Mouse (Mus musculus): ENCODE data around the gene Mical3. TPM values are rescaled to one million over a fixed set of nuclear protein-coding genes. Genes with fewer than 3 reads are reported as not detected.
"Not testable (repeated sequence)": the region's sequence is repeated elsewhere in the genome, so short reads cannot be mapped to it uniquely, and the experiment has no call there.

The Mical3 gene
- polyA plus RNA-seq, 1 experiment from 2014 or later: 18.7 TPM

DNA sequence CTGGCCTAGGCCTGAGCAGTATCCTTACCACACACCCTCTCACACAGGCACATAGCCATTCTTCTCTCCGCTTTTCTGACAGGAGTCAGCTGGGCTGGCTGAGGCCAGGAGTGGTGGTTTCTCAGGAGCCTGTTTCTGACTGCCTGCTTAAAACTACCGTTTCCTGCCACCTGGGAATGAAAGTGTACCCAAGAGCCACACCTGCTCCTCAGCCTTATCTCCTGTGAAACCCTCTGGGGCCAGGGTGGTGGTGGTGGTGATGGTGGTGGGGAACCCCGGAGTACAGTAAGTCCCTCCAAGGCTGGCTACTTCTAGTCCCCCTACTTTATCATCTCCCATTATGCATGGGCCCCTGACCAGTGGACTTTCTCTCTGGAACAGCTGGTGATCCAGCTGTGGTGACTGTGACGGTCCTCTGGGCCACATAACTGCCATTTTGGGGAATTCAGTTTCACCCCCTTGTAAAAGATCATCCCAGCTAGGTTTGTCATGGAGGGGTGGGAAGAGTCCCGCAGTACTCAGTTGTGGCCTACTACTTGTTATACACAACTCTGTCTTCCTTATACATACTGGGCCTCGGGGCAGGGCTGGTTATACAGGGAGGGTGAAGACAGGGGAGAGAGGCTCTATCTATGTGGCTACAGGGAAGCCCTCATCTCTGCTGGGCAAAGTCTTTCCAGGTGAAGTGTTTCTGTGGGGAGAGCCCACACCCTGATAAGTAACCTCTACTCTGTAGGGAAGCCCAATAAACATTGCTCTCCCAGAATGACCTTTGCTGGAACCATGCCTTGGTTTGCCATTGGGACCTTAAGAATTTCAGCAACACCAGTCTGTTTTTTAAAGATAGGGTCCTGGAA lies 200.1 kb downstream of the Mical3 start:
- Histone ChIP-seq H3K4me3 (no peak overlapping the region), H3K36me3 (peaks cover 25% of the 10 kb centered on the region), H3K27ac (replicated peaks) (no peak overlapping the region), H3K27me3 (no peaks in the 10 kb centered on the region), H3K9ac (replicated peaks) (no peak overlapping the region; the same call in 1 of the 2 replicates), H3K4me2 (replicated peaks) (no peak overlapping the region), H3K9me3 (no peaks in the 10 kb centered on the region), H3K4me1 (no peaks in the 10 kb centered on the region)
- ATAC-seq (ENCODE audit: low FRiP score, low read depth): no peak
- WGBS: 90% methylated on average over 6 of the region's 6 CpGs

- no peak overlapping the region for H3K9ac ChIP-seq (replicated peaks)
- no peaks in the 10 kb centered on the region for H3K27me3 ChIP-seq
- no peaks in the 10 kb centered on the region for H3K4me1 ChIP-seq
- H3K4me2 ChIP-seq (replicated peaks): no peak overlapping the region
- no peak overlapping the region for H3K27ac ChIP-seq (replicated peaks)
- H3K36me3 ChIP-seq: peaks cover 21% of the 10 kb centered on the region
- ATAC-seq (ENCODE audit: low FRiP score, low read depth): no peak
- H3K4me3 ChIP-seq: no peak overlapping the region
- H3K9me3 ChIP-seq: no peaks in the 10 kb centered on the region
- 76% methylated on average over 1 of the region's 1 CpGs for WGBS
Observed at GRCm38 (mm10) chr6:120929421-120929820, 201.4 kb downstream of the Mical3 start.

GRCm38 (mm10) chr6:120927765-120928164 lies 203.0 kb downstream of the Mical3 start:
- WGBS: 87% methylated on average over 3 of the region's 3 CpGs
- Histone ChIP-seq H3K36me3 (peaks cover 11% of the 10 kb centered on the region), H3K9ac (replicated peaks) (no peak overlapping the region), H3K4me2 (replicated peaks) (no peak overlapping the region), H3K9me3 (no peaks in the 10 kb centered on the region), H3K4me3 (no peak overlapping the region), H3K27ac (replicated peaks) (no peak overlapping the region), H3K4me1 (no peaks in the 10 kb centered on the region), H3K27me3 (no peaks in the 10 kb centered on the region)
- ATAC-seq (ENCODE audit: low FRiP score, low read depth): no peak

DNA sequence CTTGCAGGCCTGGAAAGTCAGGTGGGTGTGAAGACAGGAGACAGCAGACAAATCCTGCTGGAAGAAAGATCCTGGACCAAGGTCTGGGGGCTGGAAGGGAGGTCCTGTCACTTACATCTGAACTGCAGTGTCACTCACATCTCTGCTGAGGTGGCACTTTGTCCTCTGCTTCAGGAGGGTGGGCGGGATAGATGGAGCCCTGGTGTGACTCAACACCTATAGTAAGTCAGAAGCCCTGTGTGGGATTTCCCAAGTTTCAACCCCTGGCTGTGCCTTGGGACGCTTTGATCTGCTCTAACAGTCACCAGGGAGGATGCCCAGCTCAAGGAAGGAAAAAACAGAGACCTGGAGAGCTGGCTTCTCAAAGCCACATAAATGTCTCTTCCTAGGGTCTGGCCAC lies 203.9 kb downstream of the Mical3 start:
- no peaks in the 10 kb centered on the region for H3K9me3 ChIP-seq
- 63% methylated on average over 2 of the region's 2 CpGs for WGBS

GRCm38 (mm10) chr6:120924791-120925321 lies 205.9 kb downstream of the Mical3 start:
- not testable (repeated sequence) for H3K4me2 ChIP-seq (replicated peaks); H3K36me3 ChIP-seq; H3K4me1 ChIP-seq; H3K27ac ChIP-seq (replicated peaks); H3K27me3 ChIP-seq; H3K9me3 ChIP-seq; H3K4me3 ChIP-seq; H3K9ac ChIP-seq (replicated peaks); ATAC-seq (ENCODE audit: low FRiP score, low read depth)
- 65% methylated on average over 2 of the region's 2 CpGs for WGBS

More for the DNA sequence above, 203.9 kb downstream of the Mical3 start:
- Histone ChIP-seq H3K4me2 (replicated peaks) (no peak overlapping the region), H3K27ac (replicated peaks) (no peak overlapping the region), H3K36me3 (peaks cover 3% of the 10 kb centered on the region), H3K4me3 (no peak overlapping the region), H3K27me3 (no peaks in the 10 kb centered on the region), H3K9ac (replicated peaks) (no peak overlapping the region), H3K4me1 (no peaks in the 10 kb centered on the region)
- no peak for ATAC-seq (ENCODE audit: low FRiP score, low read depth)

DNA sequence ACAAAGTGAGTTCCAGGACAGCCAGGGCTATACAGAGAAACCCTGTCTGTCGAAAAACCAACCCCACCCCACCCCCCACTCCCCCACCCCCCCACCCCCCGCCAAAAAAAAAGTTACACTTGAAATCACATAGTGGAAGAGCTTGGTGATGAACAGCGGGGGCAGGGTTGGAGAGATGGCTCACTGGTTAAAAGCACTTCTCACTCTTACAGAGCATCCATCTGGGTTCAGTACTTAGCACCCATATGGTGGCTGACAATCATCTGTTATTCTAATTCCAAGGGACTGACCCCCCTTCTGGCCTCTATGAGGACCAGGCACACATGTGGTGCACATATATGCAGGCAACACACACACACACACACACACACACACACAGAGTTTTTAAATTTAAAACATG lies 212.8 kb downstream of the Mical3 start:
- Histone ChIP-seq H3K27ac (replicated peaks) (no peak overlapping the region), H3K9me3 (no peaks in the 10 kb centered on the region), H3K4me3 (no peak overlapping the region), H3K9ac (replicated peaks) (no peak overlapping the region), H3K36me3 (no peaks in the 10 kb centered on the region), H3K4me1 (peaks cover 4% of the 10 kb centered on the region), H3K27me3 (peaks cover 20% of the 10 kb centered on the region), H3K4me2 (replicated peaks) (no peak overlapping the region)
- WGBS: 57% methylated on average over 3 of the region's 3 CpGs
- no peak for ATAC-seq (ENCODE audit: low FRiP score, low read depth)

DNA sequence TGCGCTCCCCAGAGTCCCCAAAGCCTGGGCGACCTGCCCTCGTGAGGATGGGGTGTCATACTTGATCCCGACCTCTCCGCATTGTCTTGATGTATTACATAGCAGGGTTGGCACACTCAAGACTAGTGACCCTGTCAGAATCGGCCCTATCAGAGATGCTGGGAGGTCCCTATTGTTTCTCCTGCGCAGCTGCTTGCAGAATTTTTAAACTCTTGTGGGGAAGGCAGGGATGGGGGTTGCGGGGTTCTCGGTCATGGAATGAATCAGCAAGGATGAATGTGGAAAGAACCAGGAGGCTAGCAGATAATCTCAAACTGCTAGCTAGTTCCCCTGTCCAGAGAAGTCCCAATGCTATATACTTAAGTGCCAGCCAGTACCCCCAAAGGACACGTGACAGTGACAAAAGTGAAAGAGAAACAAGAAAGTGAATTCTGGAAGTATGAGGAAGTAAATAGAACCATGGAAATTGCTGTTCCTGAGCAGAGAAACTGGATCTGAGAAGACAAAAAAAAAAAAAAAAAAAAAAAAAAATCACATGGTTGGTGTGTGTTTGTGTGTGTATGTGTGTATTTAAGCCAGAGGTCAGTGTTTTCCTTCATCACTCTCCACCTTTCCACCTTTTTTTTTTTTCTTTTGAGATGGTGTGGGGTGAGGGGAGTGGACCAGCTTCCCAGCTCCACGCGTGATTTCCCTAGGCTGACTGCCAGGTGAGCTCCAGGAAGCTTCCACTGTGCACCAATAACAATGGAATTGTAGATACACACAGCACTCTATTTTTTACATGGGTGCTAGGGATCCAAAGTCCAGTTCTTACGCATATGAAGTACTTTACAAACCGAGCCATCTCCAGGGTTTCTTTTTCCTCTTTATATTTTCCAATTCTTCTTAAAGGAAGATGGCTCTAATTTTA lies 213.6 kb downstream of the Mical3 start:
- H3K36me3 ChIP-seq; H3K9me3 ChIP-seq; H3K27ac ChIP-seq (replicated peaks); ATAC-seq (ENCODE audit: low FRiP score, low read depth); H3K4me1 ChIP-seq: not testable (repeated sequence)
- Histone ChIP-seq H3K4me2 (replicated peaks) (peak overlapping the region; percentile 93), H3K4me3 (peak overlapping the region; percentile 72), H3K27me3 (peaks cover 20% of the 10 kb centered on the region), H3K9ac (replicated peaks) (peak overlapping the region; percentile 66)
- 24% methylated on average over 12 of the region's 14 CpGs for WGBS

GRCm38 (mm10) chr6:120916074-120916971 lies 214.5 kb downstream of the Mical3 start, which contains the start of gene Bid:
Gene Bid (minus strand): TSS chr6:120916853.
- Histone ChIP-seq H3K4me2 (replicated peaks) (peak within 1 kb of the TSS; percentile 93), H3K9me3 (no peaks in the 10 kb centered on the region), H3K27ac (replicated peaks) (no peak within 1 kb of the TSS), H3K27me3 (peaks cover 20% of the 10 kb centered on the region), H3K4me3 (peak within 1 kb of the TSS; percentile 72), H3K9ac (replicated peaks) (peak within 1 kb of the TSS; percentile 66), H3K36me3 (no peaks in the 10 kb centered on the region), H3K4me1 (peaks cover 4% of the 10 kb centered on the region)
- 2% methylated on average over 66 of the region's 67 CpGs for WGBS
- peak; percentile 87 for ATAC-seq (ENCODE audit: low FRiP score, low read depth)

GRCm38 (mm10) chr6:120915649-120915975 lies 215.2 kb downstream of the Mical3 start:
- no peak overlapping the region for H3K27ac ChIP-seq (replicated peaks)
- H3K9me3 ChIP-seq: no peaks in the 10 kb centered on the region
- peak overlapping the region; percentile 93; the same call in 1 of the 2 replicates for H3K4me2 ChIP-seq (replicated peaks)
- H3K9ac ChIP-seq (replicated peaks): no peak overlapping the region
- no peak for ATAC-seq (ENCODE audit: low FRiP score, low read depth)
- H3K4me1 ChIP-seq: peaks cover 4% of the 10 kb centered on the region
- H3K27me3 ChIP-seq: peaks cover 20% of the 10 kb centered on the region
- 34% methylated on average over 2 of the region's 2 CpGs for WGBS
- no peaks in the 10 kb centered on the region for H3K36me3 ChIP-seq
- no peak overlapping the region for H3K4me3 ChIP-seq

GRCm38 (mm10) chr6:120914911-120915648 lies 215.7 kb downstream of the Mical3 start:
- H3K4me1 ChIP-seq: peaks cover 4% of the 10 kb centered on the region
- 47% methylated on average over 9 of the region's 9 CpGs for WGBS
- no peaks in the 10 kb centered on the region for H3K9me3 ChIP-seq
- H3K36me3 ChIP-seq: no peaks in the 10 kb centered on the region
- no peak overlapping the region for H3K27ac ChIP-seq (replicated peaks)
- H3K4me2 ChIP-seq (replicated peaks): no peak overlapping the region
- no peak overlapping the region for H3K4me3 ChIP-seq
- no peak overlapping the region for H3K9ac ChIP-seq (replicated peaks)
- peaks cover 20% of the 10 kb centered on the region for H3K27me3 ChIP-seq
- ATAC-seq (ENCODE audit: low FRiP score, low read depth): no peak

GRCm38 (mm10) chr6:120914533-120914910 lies 216.3 kb downstream of the Mical3 start:
- Histone ChIP-seq H3K9me3 (no peaks in the 10 kb centered on the region), H3K27ac (replicated peaks) (no peak overlapping the region), H3K27me3 (peaks cover 20% of the 10 kb centered on the region), H3K9ac (replicated peaks) (no peak overlapping the region), H3K4me1 (peaks cover 4% of the 10 kb centered on the region), H3K4me3 (no peak overlapping the region), H3K36me3 (no peaks in the 10 kb centered on the region), H3K4me2 (replicated peaks) (no peak overlapping the region)
- 82% methylated on average over 4 of the region's 4 CpGs for WGBS
- no peak for ATAC-seq (ENCODE audit: low FRiP score, low read depth)

All from midbrain, embryonic 12.5 days (tissue).